Mouse (Mus musculus): ENCODE data around the gene Sema4b. TPM values are rescaled to one million over a fixed set of nuclear protein-coding genes. Genes with fewer than 3 reads are reported as not detected.

Sema4b gene
- total and polyA plus RNA-seq, 3 experiments: 10.9 to 17.3 TPM; not detected in 1

GRCm38 (mm10) chr7:80260625-80261371 is 74.2 kb downstream of the Sema4b start, which contains the start of gene Ngrn (continued):
- TF ChIP-seq JUND (IDR thresholded peaks at IDR 0.05; ENCODE audit: low read depth, low read length) (no peak), TAL1 (IDR thresholded peaks at IDR 0.05; ENCODE audit: low read length) (no peak), CHD2 (IDR thresholded peaks at IDR 0.05; ENCODE audit: low read length) (no peak), MEF2A (IDR thresholded peaks at IDR 0.05; ENCODE audit: extremely low read depth, insufficient replicate concordance, low read depth, low read length, poor library complexity, severe bottlenecking) (0 out of 2 replicates have a peak, but pooled peaks have one; percentile 48)

- Histone ChIP-seq H3K27ac (ENCODE audit: control insufficient read depth, low read depth, low read length) (peak overlapping the region; percentile 56), H3K79me2 (ENCODE audit: control insufficient read depth, insufficient read depth, low read length, poor library complexity) (peaks cover 19% of the 10 kb centered on the region), H3K4me1 (ENCODE audit: control insufficient read depth in 1 of 2, insufficient read depth in 2 of 2, low read length in 2 of 2) (peaks cover 4 to 17% of the 10 kb centered on the region in 2 experiments), H3K9me3 (replicated peaks; ENCODE audit: insufficient read depth, low read length) (no peaks in the 10 kb centered on the region), H3K4me3 (ENCODE audit: control insufficient read depth in 1 of 2, insufficient read depth in 1 of 2, low read depth in 2 of 2, low read length in 2 of 2) (peak overlapping the region; percentile 55 to 77), H3K9ac (ENCODE audit: control insufficient read depth, low read depth, low read length, poor library complexity, severe bottlenecking) (peak overlapping the region; percentile 84), H3K27me3 (ENCODE audit: control insufficient read depth in 1 of 2, insufficient read depth in 2 of 2, low read length in 2 of 2) (no peaks in the 10 kb centered on the region), H3K36me3 (ENCODE audit: control insufficient read depth in 1 of 2, insufficient read depth in 2 of 2, low read length in 2 of 2) (peaks cover 6 to 15% of the 10 kb centered on the region in 2 experiments)
- TF ChIP-seq UBTF (IDR thresholded peaks at IDR 0.05; ENCODE audit: borderline replicate concordance, insufficient read depth, low read depth, low read length) (no peak), MXI1 (IDR thresholded peaks at IDR 0.05; ENCODE audit: low read depth, low read length) (peak; percentile 68; the same call in 1 of the 2 replicates), MYC (IDR thresholded peaks at IDR 0.05; ENCODE audit: low read depth, low read length) (0 out of 2 replicates have a peak, but pooled peaks have one; percentile 6), TBP (IDR thresholded peaks at IDR 0.05; ENCODE audit: low read depth, low read length) (no peak), POLR2AphosphoS2 (IDR thresholded peaks at IDR 0.05; ENCODE audit: low read length) (no peak), MAX (IDR thresholded peaks at IDR 0.05; ENCODE audit: low read length) (peak; percentile 26; the same call in 1 of the 2 replicates), HCFC1 (IDR thresholded peaks at IDR 0.05; ENCODE audit: low read depth, low read length) (0 out of 2 replicates have a peak, but pooled peaks have one; percentile 21), ETS1 (IDR thresholded peaks at IDR 0.05; ENCODE audit: low read depth, low read length) (0 out of 2 replicates have a peak, but pooled peaks have one; percentile 6), MYB (IDR thresholded peaks at IDR 0.05; ENCODE audit: low read depth, low read length) (no peak), NELFE (IDR thresholded peaks at IDR 0.05; ENCODE audit: low read depth, low read length) (no peak)
- peak; percentile 62 for DNase-seq (ENCODE audit: low read depth, low spot score)
Observed at GRCm38 (mm10) chr7:80261372-80261990, 74.8 kb downstream of the Sema4b start.

- peaks cover 7 to 21% of the 10 kb centered on the region in 2 experiments for H3K4me1 ChIP-seq (ENCODE audit: control insufficient read depth in 1 of 2, insufficient read depth in 2 of 2, low read length in 2 of 2)
- peaks cover 6 to 26% of the 10 kb centered on the region in 2 experiments for H3K36me3 ChIP-seq (ENCODE audit: control insufficient read depth in 1 of 2, insufficient read depth in 2 of 2, low read length in 2 of 2)
- H3K79me2 ChIP-seq (ENCODE audit: control insufficient read depth, insufficient read depth, low read length, poor library complexity): peaks cover 20% of the 10 kb centered on the region
Observed at GRCm38 (mm10) chr7:80264606-80265005, 78.0 kb downstream of the Sema4b start.

More at GRCm38 (mm10) chr7:80264606-80265005, 78.0 kb downstream of the Sema4b start:
- Histone ChIP-seq H3K27me3 (ENCODE audit: control insufficient read depth in 1 of 2, insufficient read depth in 2 of 2, low read length in 2 of 2) (no peaks in the 10 kb centered on the region), H3K27ac (ENCODE audit: control insufficient read depth, low read depth, low read length) (no peak overlapping the region), H3K9me3 (replicated peaks; ENCODE audit: insufficient read depth, low read length) (no peaks in the 10 kb centered on the region), H3K4me3 (ENCODE audit: control insufficient read depth in 1 of 2, insufficient read depth in 1 of 2, low read depth in 2 of 2, low read length in 2 of 2) (no peak overlapping the region), H3K9ac (ENCODE audit: control insufficient read depth, low read depth, low read length, poor library complexity, severe bottlenecking) (no peak overlapping the region)
- DNase-seq (ENCODE audit: low read depth, low spot score): no peak
- TF ChIP-seq GABPA (IDR thresholded peaks at IDR 0.05; ENCODE audit: low read depth, low read length) (no peak), MYC (IDR thresholded peaks at IDR 0.05; ENCODE audit: low read depth, low read length) (no peak), KAT2A (conservative IDR thresholded peaks at IDR 0.05; ENCODE audit: low read depth, low read length) (no peak), TAL1 (IDR thresholded peaks at IDR 0.05; ENCODE audit: low read length) (no peak), TCF12 (IDR thresholded peaks at IDR 0.05; ENCODE audit: low read depth, low read length) (no peak), SIN3A (IDR thresholded peaks at IDR 0.05; ENCODE audit: low read length) (no peak), GATA1 (IDR thresholded peaks at IDR 0.05; ENCODE audit: low read depth, low read length) (no peak)

Measured in MEL (cell line).